Mouse (Mus musculus) B cell, adult 2 months (primary cell): ENCODE data around the gene Mrm3.

Source experiments
- DNase-seq, 2 experiments: peaks; one replicate each; pipeline ENCODE4 v3.0.0; 2022

The Mrm3 gene

DNA sequence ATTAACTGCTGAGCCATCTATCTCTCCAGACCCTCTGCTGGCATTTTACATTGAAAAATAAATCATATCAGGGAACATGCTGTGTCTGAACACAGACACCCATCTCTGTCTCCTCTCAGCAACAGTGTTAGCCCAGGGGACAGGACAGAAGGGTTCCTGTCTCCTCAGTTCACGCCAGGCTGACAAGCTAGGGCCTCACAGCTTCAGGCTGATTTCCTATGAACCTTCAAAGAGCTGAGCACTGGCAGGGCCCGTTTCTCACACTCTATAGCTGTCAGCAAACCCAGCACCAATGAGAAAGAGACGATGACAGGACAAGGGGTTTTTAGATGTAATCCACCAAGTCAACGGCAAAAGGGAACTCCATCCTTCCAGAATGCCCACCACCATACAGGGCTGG, 48.4 kb downstream of the Mrm3 start:
- DNase-seq, result no peak

DNA sequence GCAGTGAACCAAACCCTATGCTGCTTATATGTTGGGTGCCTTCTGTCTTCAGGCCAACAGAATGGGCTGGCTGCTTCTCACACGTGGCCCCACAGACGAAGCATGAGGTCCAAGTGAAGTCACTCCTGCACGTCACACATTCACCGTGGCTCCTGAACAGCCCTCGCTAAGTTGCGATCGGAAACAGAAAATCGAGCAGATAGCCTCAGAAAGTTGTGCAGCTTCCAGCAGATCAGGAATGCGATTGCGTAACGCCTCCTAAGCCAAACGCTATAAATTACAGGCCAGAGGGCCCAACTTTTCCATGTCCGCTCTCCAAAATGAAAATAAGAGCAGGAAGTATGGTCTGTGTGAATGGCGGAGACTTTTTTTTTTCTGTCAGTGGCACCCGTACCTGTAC, 48.9 kb downstream of the Mrm3 start:
- DNase-seq, result no peak

DNA sequence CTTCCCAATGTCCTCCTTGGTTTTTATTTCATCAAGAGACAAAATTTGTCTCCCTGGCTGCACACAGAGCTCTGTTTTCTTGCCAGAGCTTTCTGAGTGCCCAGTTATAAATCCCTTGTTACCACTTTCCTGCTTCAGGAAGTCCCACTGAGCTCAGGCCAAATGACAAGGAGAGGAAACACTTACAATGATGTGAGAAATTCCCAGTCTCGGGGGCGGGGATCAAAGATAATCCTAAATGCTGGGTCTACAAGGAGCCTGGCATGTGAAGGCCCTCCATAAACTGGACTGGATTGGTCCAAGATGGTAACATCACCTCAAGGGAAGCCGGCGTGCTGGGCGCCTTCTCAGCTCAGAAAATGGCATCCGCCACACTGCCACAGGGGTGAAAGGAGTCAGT, 49.3 kb downstream of the Mrm3 start:
- DNase-seq, result no peak

DNA sequence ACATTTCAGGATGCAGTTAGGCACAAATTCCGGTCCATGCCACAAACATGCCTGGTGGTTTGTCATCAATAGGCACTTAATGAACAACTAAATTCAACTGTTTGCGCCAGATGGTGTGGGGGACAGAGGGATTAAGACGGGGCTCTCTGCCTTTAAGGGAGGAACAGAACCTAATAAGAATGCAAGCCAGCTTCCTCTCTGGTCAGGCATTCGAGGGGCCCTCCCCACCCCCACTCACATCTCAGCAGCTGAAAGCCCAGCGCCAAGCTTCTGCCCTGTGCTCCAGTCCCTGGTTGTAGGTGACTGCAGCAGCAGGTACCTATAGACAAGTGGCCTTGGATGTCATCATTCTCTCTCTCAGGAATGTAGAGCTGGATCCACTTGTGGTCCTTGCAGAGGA, 50.6 kb downstream of the Mrm3 start:
- no peak for DNase-seq

GRCm38 (mm10) chr11:76294836-76295235, 51.3 kb downstream of the Mrm3 start:
- no peak for DNase-seq

DNA sequence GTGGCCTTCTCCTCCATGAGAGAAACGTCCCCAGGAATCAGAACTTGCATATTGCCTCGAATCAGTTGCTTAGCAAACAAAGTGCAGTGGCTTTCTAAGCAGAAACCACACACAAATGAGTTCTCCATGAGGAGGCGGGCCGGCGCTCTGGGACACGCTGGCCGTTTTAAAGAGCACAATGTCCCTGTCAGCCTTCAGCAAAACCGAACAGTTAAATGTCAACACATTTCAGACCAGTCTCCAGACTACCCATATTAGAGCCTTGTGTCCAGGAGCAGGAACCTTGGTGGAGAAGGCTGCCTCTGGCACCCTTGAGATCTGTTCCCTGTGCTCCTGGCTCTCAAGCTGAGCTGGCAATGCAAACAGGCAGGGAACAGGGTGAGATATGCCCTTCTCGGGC, 53.7 kb downstream of the Mrm3 start:
- no peak for DNase-seq

- DNase-seq, result no peak
Measured at GRCm38 (mm10) chr11:76298457-76299000, 55.0 kb downstream of the Mrm3 start.
